Mouse (Mus musculus) B cell, adult 2 months (primary cell): ENCODE data around the gene March9.
"Not testable (repeated sequence)": the region's sequence is repeated elsewhere in the genome, so short reads cannot be mapped to it uniquely, and the experiment has no call there.

Experiments
- DNase-seq, 2 experiments: peaks; one replicate each; pipeline ENCODE4 v3.0.0; 2022

Gene March9

GRCm38 (mm10) chr10:127062503-127062902 is 2.5 kb upstream of the March9 start:
- DNase-seq = no peak

GRCm38 (mm10) chr10:127062101-127062500 is 2.1 kb upstream of the March9 start:
- not testable (repeated sequence) for DNase-seq

GRCm38 (mm10) chr10:127061513-127061912 is 1.5 kb upstream of the March9 start:
- no peak for DNase-seq

DNA sequence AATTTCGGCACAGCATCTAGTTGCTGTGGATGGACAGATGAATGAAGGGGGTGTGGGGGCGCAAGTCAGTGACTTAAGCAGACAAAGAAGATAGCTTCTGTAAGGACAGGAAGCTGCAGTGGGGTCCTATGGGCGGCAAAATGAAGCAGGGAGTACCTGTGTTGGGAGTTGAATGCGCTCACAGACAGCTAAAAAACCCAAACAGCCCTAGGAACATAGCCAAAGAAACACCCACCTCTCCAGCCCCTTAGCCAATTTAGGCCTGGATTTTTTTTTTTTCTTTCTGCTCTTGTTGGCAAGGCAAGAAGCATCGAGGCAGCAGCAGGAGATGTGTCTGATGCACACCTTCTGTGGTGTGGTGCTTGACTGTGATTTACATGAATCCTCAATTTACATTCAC is 1.1 kb upstream of the March9 start:
- DNase-seq = no peak

- peak in 1 of 2 experiments; percentile 20 for DNase-seq
Observed at GRCm38 (mm10) chr10:127059174-127059967, 613 bp downstream of the March9 start.

DNA sequence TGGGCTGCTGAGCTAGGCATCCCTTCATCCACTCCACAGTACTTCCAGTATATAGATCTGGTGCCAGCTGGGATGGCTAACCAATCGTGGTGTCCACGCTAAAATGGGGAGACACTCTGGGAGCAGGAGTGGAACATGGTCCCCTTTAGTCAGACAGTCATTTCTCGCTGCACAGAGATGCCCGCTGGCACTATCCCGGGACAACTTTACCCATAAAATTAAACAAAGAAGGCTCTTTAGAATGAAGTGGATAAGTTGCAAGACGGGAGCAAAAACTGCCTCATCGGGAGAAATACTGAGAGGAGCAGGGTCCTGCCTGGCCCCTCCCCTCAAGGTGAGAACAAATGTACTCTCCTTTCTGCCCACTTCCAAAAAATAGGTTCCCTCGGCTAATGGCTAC is 1.3 kb downstream of the March9 start:
- DNase-seq = peak in 1 of 2 experiments; percentile 25

- DNase-seq = peak; percentile 89 to 91
Observed at GRCm38 (mm10) chr10:127058161-127058560, 1.8 kb downstream of the March9 start.

DNA sequence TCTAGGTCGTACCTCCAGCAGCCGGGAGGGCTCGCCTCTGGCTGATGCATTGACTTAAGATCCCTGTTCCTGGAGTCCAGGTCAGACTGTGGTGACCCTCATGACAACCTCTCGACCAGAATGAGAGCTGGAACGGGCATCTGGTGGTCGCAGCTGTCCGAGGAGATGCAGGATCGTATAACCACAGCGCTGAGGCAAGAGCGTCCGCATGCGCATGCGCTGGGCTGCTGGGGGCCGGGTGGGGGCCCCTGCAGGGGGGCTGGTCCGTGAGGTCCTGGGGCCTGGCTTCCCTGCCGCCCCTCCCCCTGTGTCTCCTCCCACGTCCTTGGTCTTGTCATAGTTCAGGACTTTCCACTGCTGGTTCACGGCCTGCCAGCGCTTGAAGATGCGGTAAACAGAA is 3.5 kb downstream of the March9 start:
- DNase-seq = no peak

DNA sequence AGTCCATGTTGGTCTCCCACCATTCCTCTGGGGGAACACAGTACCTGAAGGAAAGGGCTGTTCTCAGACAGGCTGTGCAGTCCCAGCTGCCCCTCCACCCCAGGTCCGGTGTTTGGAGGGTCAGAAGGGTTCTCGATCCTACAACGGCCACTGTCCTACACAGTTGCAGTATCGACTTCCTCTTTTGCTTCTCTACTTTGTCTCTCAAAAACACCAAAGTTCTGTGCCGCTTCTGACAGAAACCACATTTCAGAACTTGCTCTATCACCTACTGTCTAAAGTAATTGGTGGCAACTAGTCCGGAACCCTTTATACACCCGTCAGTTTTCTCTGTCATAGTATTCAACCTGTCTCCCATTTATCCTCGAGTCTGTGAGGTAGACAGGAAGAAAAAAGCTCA is 4.6 kb downstream of the March9 start:
- DNase-seq = peak in 1 of 2 experiments; percentile 33

DNA sequence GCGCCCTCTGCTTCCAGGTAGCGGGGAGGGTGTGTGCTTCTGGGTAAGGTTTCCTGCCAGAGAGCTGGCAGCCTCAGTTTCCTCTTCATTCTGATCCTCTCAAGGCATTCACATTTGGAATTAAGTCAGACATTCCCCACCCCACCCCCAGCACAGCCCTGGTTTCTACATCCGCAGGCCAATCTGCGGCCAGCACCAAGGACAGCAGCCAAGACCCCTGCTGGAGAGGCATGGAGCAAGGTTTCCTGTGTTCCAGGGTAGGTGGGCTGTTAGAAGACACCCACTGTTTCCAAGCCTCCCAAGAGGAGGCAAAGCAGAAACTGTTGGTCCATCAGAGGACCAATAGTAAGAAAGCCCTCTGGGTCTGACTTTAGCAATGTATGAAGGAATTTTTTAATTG is 5.3 kb downstream of the March9 start:
- DNase-seq = no peak

GRCm38 (mm10) chr10:127050119-127050474 is 9.9 kb downstream of the March9 start:
- no peak for DNase-seq

DNA sequence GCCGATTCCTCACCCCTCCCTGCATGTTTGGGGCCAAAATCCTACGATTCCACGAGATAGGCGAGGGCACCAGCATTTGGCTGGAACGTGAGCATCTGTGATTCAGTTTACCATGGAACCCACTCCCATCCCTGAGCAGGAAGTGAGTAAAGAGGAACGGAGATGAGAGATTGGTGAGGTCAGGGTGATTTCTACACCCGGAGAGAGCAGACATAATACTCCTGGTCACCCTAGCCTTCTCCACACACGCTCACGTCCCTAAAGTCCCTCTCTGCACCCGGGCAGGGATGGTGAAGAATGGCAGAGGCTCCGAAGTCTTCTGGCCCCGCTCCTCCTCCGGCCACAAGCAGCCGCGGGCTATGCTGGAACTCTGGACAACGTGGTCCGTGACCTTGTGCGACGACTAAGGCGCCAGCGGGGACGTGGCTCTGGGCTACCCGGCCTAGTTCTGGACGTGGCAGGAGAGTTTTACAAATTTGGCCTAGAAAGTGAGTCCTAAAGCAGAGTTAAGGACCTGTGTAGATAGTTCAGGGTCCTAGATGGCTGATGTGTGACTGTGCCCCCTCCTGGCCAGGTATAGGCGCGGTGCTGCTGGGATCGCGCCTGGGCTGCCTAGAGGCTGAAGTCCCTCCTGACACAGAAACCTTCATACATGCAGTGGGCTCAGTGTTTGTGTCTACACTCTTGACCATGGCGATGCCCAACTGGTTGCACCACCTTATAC is 10.4 kb downstream of the March9 start:
- peak in 1 of 2 experiments; percentile 31 for DNase-seq

- DNase-seq = no peak
Observed at GRCm38 (mm10) chr10:127048608-127049394, 11.2 kb downstream of the March9 start.

DNA sequence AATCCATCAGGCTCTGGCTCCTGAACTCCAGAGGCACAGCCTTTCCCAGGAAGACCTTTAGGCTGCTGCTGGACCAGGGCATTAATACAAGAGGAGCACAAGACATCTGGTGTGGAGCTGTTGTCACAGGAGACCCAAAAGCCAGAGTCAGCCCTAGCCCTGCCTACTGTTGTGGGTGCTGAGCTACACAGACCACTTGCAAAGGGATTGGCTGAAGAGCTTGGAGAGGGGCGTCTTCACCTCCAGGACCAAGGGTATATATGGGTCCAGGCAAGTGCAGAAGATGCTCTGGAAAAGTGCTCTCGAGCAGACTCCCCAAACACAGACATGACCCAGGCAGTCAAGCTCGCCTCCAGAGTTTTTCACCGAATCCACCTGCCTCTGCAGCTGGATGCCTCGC is 12.0 kb downstream of the March9 start, which contains the start of gene Cyp27b1:
Gene Cyp27b1, plus strand, starts transcription at position 297 of the 400 bp plus-strand sequence.
- DNase-seq = no peak

GRCm38 (mm10) chr10:127043187-127043586 is 16.8 kb downstream of the March9 start:
- no peak for DNase-seq

- DNase-seq = no peak
Observed at GRCm38 (mm10) chr10:127042468-127043115, 17.4 kb downstream of the March9 start.

DNA sequence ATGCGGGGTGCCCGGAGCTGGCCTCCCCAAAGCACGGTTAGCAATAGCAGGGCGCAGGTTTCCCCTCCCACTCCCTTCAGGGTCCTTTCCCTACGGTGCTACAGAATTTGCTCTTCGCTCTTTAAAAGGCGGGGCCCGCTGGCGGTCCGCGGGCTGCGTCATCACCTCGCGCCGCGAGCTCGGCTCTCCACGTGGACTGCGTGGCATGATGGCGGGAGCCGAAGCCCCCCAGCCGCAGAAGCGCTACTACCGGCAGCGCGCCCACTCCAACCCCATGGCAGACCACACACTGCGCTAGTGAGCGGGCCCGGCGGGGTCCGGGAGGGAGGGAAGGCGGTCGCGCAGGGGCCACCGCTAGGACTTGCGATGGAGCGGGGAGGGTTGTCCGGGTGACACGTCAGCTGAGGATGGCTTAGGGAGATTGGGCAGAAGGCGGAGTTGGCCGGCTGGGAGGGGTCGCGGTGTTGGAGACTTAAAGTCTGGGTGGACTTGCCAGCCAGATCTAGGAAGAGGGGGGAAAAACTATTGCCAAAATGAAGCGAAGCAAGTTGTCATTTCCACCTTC is 18.1 kb downstream of the March9 start:
- DNase-seq = peak; percentile 90 to 92

GRCm38 (mm10) chr10:127041274-127041766 is 18.7 kb downstream of the March9 start, which contains the start of the genes Mettl1 and Eef1akmt3:
Gene Mettl1, plus strand, starts transcription at chr10:127041414.
Gene Eef1akmt3, minus strand, starts transcription at chr10:127041513.
- peak in 1 of 2 experiments; percentile 33 for DNase-seq

- no peak for DNase-seq
Observed at GRCm38 (mm10) chr10:127040569-127041214, 19.3 kb downstream of the March9 start.

GRCm38 (mm10) chr10:127037641-127038040 is 22.3 kb downstream of the March9 start:
- no peak for DNase-seq

- no peak for DNase-seq
Observed at GRCm38 (mm10) chr10:127036273-127036672, 23.7 kb downstream of the March9 start.
